Mouse (Mus musculus): ENCODE data around the gene Tle4. TPM values are rescaled to one million over a fixed set of nuclear protein-coding genes. Genes with fewer than 3 reads are reported as not detected.

Tle4 gene
- polyA plus RNA-seq, 1 experiment from 2014 or later = 35.5 TPM

- peaks cover 14% of the 10 kb centered on the region for H3K4me1 ChIP-seq
- WGBS = 96% methylated on average over 8 of the region's 8 CpGs
- no peak overlapping the region for H3K4me3 ChIP-seq (replicated peaks)
- no peaks in the 10 kb centered on the region for H3K36me3 ChIP-seq (replicated peaks)
- no peak overlapping the region for H3K27ac ChIP-seq
- H3K9me3 ChIP-seq = no peaks in the 10 kb centered on the region
- no peak overlapping the region for H3K9ac ChIP-seq
- ATAC-seq (ENCODE audit: low FRiP score) = no peak
- no peaks in the 10 kb centered on the region for H3K27me3 ChIP-seq
- H3K4me2 ChIP-seq = no peak overlapping the region
Measured at GRCm38 (mm10) chr19:14547133-14547842, 50.6 kb downstream of the Tle4 start.

- Histone ChIP-seq H3K36me3 (replicated peaks) (no peaks in the 10 kb centered on the region), H3K27ac (no peak overlapping the region), H3K4me2 (no peak overlapping the region), H3K27me3 (no peaks in the 10 kb centered on the region), H3K4me1 (peaks cover 12% of the 10 kb centered on the region), H3K9ac (no peak overlapping the region), H3K4me3 (replicated peaks) (no peak overlapping the region), H3K9me3 (no peaks in the 10 kb centered on the region)
- ATAC-seq (ENCODE audit: low FRiP score) = no peak
- WGBS = 80% methylated on average over 1 of the region's 1 CpGs
Measured at GRCm38 (mm10) chr19:14545485-14545884, 52.4 kb downstream of the Tle4 start.

GRCm38 (mm10) chr19:14543305-14543704 lies 54.5 kb downstream of the Tle4 start:
- Histone ChIP-seq H3K27me3 (no peaks in the 10 kb centered on the region), H3K4me1 (peaks cover 12% of the 10 kb centered on the region), H3K36me3 (replicated peaks) (no peaks in the 10 kb centered on the region), H3K4me3 (replicated peaks) (no peak overlapping the region), H3K9ac (no peak overlapping the region), H3K9me3 (no peaks in the 10 kb centered on the region), H3K4me2 (no peak overlapping the region), H3K27ac (no peak overlapping the region)
- 68% methylated on average over 1 of the region's 1 CpGs for WGBS
- ATAC-seq (ENCODE audit: low FRiP score) = no peak

GRCm38 (mm10) chr19:14540678-14541077 lies 57.2 kb downstream of the Tle4 start:
- no peak for ATAC-seq (ENCODE audit: low FRiP score)
- Histone ChIP-seq H3K4me1 (peaks cover 12% of the 10 kb centered on the region), H3K4me2 (no peak overlapping the region), H3K27me3 (no peaks in the 10 kb centered on the region), H3K36me3 (replicated peaks) (no peaks in the 10 kb centered on the region), H3K9me3 (no peaks in the 10 kb centered on the region), H3K27ac (no peak overlapping the region), H3K9ac (no peak overlapping the region), H3K4me3 (replicated peaks) (no peak overlapping the region)
- WGBS = 49% methylated on average over 3 of the region's 3 CpGs

GRCm38 (mm10) chr19:14536676-14537075 lies 61.2 kb downstream of the Tle4 start:
- no peak overlapping the region for H3K4me2 ChIP-seq
- no peaks in the 10 kb centered on the region for H3K27me3 ChIP-seq
- no peak overlapping the region for H3K9ac ChIP-seq
- H3K27ac ChIP-seq = no peak overlapping the region
- H3K9me3 ChIP-seq = no peaks in the 10 kb centered on the region
- no peak for ATAC-seq (ENCODE audit: low FRiP score)
- H3K4me1 ChIP-seq = no peaks in the 10 kb centered on the region
- H3K36me3 ChIP-seq (replicated peaks) = no peaks in the 10 kb centered on the region
- WGBS = 90% methylated on average over 2 of the region's 2 CpGs
- H3K4me3 ChIP-seq (replicated peaks) = no peak overlapping the region

GRCm38 (mm10) chr19:14534447-14534846 lies 63.4 kb downstream of the Tle4 start:
- no peak overlapping the region for H3K27ac ChIP-seq
- H3K9ac ChIP-seq = no peak overlapping the region
- ATAC-seq (ENCODE audit: low FRiP score) = no peak
- no peaks in the 10 kb centered on the region for H3K36me3 ChIP-seq (replicated peaks)
- no peaks in the 10 kb centered on the region for H3K27me3 ChIP-seq
- H3K9me3 ChIP-seq = no peaks in the 10 kb centered on the region
- H3K4me3 ChIP-seq (replicated peaks) = no peak overlapping the region
- no peak overlapping the region for H3K4me2 ChIP-seq
- H3K4me1 ChIP-seq = no peaks in the 10 kb centered on the region

- no peaks in the 10 kb centered on the region for H3K4me1 ChIP-seq
- no peak overlapping the region for H3K9ac ChIP-seq
- no peak overlapping the region for H3K4me2 ChIP-seq
- no peak overlapping the region for H3K27ac ChIP-seq
- no peaks in the 10 kb centered on the region for H3K9me3 ChIP-seq
- H3K4me3 ChIP-seq (replicated peaks) = no peak overlapping the region
- no peak for ATAC-seq (ENCODE audit: low FRiP score)
- WGBS = 97% methylated on average over 6 of the region's 6 CpGs
- no peaks in the 10 kb centered on the region for H3K27me3 ChIP-seq
- no peaks in the 10 kb centered on the region for H3K36me3 ChIP-seq (replicated peaks)
Measured at GRCm38 (mm10) chr19:14532861-14533260, 65.0 kb downstream of the Tle4 start.

GRCm38 (mm10) chr19:14520098-14520802 lies 77.6 kb downstream of the Tle4 start:
- Histone ChIP-seq H3K9ac (no peak overlapping the region), H3K9me3 (no peaks in the 10 kb centered on the region), H3K4me3 (replicated peaks) (no peak overlapping the region), H3K4me1 (peaks cover 14% of the 10 kb centered on the region), H3K4me2 (no peak overlapping the region), H3K27ac (no peak overlapping the region), H3K36me3 (replicated peaks) (peaks cover 7% of the 10 kb centered on the region; the same call in 1 of the 2 replicates), H3K27me3 (peaks cover 9% of the 10 kb centered on the region)
- no peak for ATAC-seq (ENCODE audit: low FRiP score)
- 66% methylated on average over 2 of the region's 2 CpGs for WGBS

GRCm38 (mm10) chr19:14519186-14519585 lies 78.7 kb downstream of the Tle4 start:
- Histone ChIP-seq H3K4me2 (no peak overlapping the region), H3K9me3 (no peaks in the 10 kb centered on the region), H3K27me3 (peaks cover 9% of the 10 kb centered on the region), H3K9ac (no peak overlapping the region), H3K36me3 (replicated peaks) (peaks cover 7% of the 10 kb centered on the region; the same call in 1 of the 2 replicates), H3K4me3 (replicated peaks) (no peak overlapping the region), H3K27ac (no peak overlapping the region), H3K4me1 (peaks cover 14% of the 10 kb centered on the region)
- no peak for ATAC-seq (ENCODE audit: low FRiP score)
- 79% methylated on average over 7 of the region's 7 CpGs for WGBS

GRCm38 (mm10) chr19:14518438-14519044 lies 79.3 kb downstream of the Tle4 start:
- Histone ChIP-seq H3K27ac (no peak overlapping the region), H3K4me3 (replicated peaks) (no peak overlapping the region), H3K4me1 (peaks cover 14% of the 10 kb centered on the region), H3K9me3 (no peaks in the 10 kb centered on the region), H3K4me2 (peak overlapping the region; percentile 23; the same call in 1 of the 2 replicates), H3K27me3 (peaks cover 9% of the 10 kb centered on the region), H3K36me3 (replicated peaks) (peaks cover 7% of the 10 kb centered on the region; the same call in 1 of the 2 replicates), H3K9ac (no peak overlapping the region)
- WGBS = 15% methylated on average over 9 of the region's 9 CpGs
- peak; percentile 90 for ATAC-seq (ENCODE audit: low FRiP score)

GRCm38 (mm10) chr19:14516420-14516819 lies 81.4 kb downstream of the Tle4 start:
- peaks cover 14% of the 10 kb centered on the region for H3K4me1 ChIP-seq
- H3K9me3 ChIP-seq = no peaks in the 10 kb centered on the region
- H3K27ac ChIP-seq = no peak overlapping the region
- H3K4me3 ChIP-seq (replicated peaks) = no peak overlapping the region
- H3K4me2 ChIP-seq = no peak overlapping the region
- ATAC-seq (ENCODE audit: low FRiP score) = no peak
- H3K27me3 ChIP-seq = peaks cover 19% of the 10 kb centered on the region
- H3K9ac ChIP-seq = no peak overlapping the region
- H3K36me3 ChIP-seq (replicated peaks) = peaks cover 7% of the 10 kb centered on the region; the same call in 1 of the 2 replicates
- WGBS = 100% methylated on average over 1 of the region's 1 CpGs

- no peaks in the 10 kb centered on the region for H3K9me3 ChIP-seq
- no peak overlapping the region for H3K4me2 ChIP-seq
- H3K27ac ChIP-seq = no peak overlapping the region
- H3K4me3 ChIP-seq (replicated peaks) = no peak overlapping the region
- peaks cover 22% of the 10 kb centered on the region for H3K27me3 ChIP-seq
- peaks cover 46% of the 10 kb centered on the region for H3K4me1 ChIP-seq
- WGBS = 14% methylated on average over 4 of the region's 4 CpGs
- H3K9ac ChIP-seq = no peak overlapping the region
- peak; percentile 47; the same call in 1 of the 2 replicates for ATAC-seq (ENCODE audit: low FRiP score)
- H3K36me3 ChIP-seq (replicated peaks) = no peaks in the 10 kb centered on the region
Measured at GRCm38 (mm10) chr19:14508819-14509218, 89.0 kb downstream of the Tle4 start.
